Mouse (Mus musculus) stomach, postnatal 0 days (tissue): ENCODE data around the gene Srrm3. TPM values are rescaled to one million over a fixed set of nuclear protein-coding genes. Genes with fewer than 3 reads are reported as not detected.

Experiments used
- ATAC-seq: fragments of 200-750 bp; cut with Nextera tagmentation; 2 replicates; pipeline ENCODE4 v1.8.0; 2017; ENCODE audit not compliant: low FRiP score, low TSS enrichment
- DNase-seq: peaks from one replicate; pipeline ENCODE4 v3.0.0-alpha.2; 2016; ENCODE audit warnings: low spot score
- H3K27ac ChIP-seq: fragments of 300-500 bp; sonication (generic); replicated peaks from 2 replicates; pipeline ENCODE4 v1.5.1; 2014; ENCODE audit warnings: mild to moderate bottlenecking, control low read depth
- H3K27me3 ChIP-seq: fragments of 300-500 bp; sonication (generic); 2 replicates; pipeline ENCODE4 v1.6.1; 2014; ENCODE audit warnings: low read length; ENCODE audit not compliant: control insufficient read depth, insufficient read depth
- H3K36me3 ChIP-seq: fragments of 300-500 bp; sonication (generic); 2 replicates; pipeline ENCODE4 v1.6.1; 2014; ENCODE audit warnings: low read length, mixed read lengths; ENCODE audit not compliant: control insufficient read depth, insufficient read depth
- H3K4me1 ChIP-seq: fragments of 300-500 bp; sonication (generic); replicated peaks from 2 replicates; pipeline ENCODE4 v1.6.1; 2014; ENCODE audit warnings: antibody characterized with exemption; ENCODE audit not compliant: control insufficient read depth, insufficient read depth
- H3K4me2 ChIP-seq: fragments of 300-500 bp; sonication (generic); replicated peaks from 2 replicates; pipeline ENCODE4 v1.6.1; 2014; ENCODE audit warnings: low read depth, mild to moderate bottlenecking, control low read depth, moderate library complexity
- H3K4me3 ChIP-seq: fragments of 300-500 bp; sonication (generic); 2 replicates; pipeline ENCODE4 v1.5.1; 2014; ENCODE audit warnings: low read depth, low read length, control low read depth
- H3K9ac ChIP-seq: fragments of 300-500 bp; sonication (generic); 2 replicates; pipeline ENCODE4 v1.6.1; 2014; ENCODE audit warnings: mild to moderate bottlenecking, low read length, control low read depth, mixed read lengths
- H3K9me3 ChIP-seq: fragments of 300-500 bp; sonication (generic); 2 replicates; pipeline ENCODE4 v1.6.1; 2016; ENCODE audit warnings: low read length; ENCODE audit not compliant: control insufficient read depth
- CTCF ChIP-seq: IDR thresholded peaks from 2 replicates; pipeline ENCODE4 v1.5.1; 2016; ENCODE audit warnings: antibody characterized with exemption, low read depth, mild to moderate bottlenecking, moderate library complexity
- EP300 ChIP-seq: optimal IDR thresholded peaks from 2 replicates; pipeline ENCODE3; 2016; ENCODE audit warnings: antibody characterized with exemption
- WGBS: fragments of 180-500 bp; shearing (Covaris S2); extraction: QIAGEN DNeasy Blood & Tissue Kit; methylation state at CpG from one replicate; pipeline ENCODE4 v1.1.7; 2014; 5-methylcytosine and 5-hydroxymethylcytosine counted together
- polyA plus RNA-seq: library from polyadenylated mRNA; unstranded; fragments of >200 nt; fragmentation: Nextera tagmentation; extraction: Ambion mirVana; gene quantifications from 2 replicates; pipeline ENCODE4 v1.2.1, GENCODE M21; 2015

Srrm3 gene
- polyA plus RNA-seq, 1 experiment from 2014 or later: 0.67 TPM

DNA sequence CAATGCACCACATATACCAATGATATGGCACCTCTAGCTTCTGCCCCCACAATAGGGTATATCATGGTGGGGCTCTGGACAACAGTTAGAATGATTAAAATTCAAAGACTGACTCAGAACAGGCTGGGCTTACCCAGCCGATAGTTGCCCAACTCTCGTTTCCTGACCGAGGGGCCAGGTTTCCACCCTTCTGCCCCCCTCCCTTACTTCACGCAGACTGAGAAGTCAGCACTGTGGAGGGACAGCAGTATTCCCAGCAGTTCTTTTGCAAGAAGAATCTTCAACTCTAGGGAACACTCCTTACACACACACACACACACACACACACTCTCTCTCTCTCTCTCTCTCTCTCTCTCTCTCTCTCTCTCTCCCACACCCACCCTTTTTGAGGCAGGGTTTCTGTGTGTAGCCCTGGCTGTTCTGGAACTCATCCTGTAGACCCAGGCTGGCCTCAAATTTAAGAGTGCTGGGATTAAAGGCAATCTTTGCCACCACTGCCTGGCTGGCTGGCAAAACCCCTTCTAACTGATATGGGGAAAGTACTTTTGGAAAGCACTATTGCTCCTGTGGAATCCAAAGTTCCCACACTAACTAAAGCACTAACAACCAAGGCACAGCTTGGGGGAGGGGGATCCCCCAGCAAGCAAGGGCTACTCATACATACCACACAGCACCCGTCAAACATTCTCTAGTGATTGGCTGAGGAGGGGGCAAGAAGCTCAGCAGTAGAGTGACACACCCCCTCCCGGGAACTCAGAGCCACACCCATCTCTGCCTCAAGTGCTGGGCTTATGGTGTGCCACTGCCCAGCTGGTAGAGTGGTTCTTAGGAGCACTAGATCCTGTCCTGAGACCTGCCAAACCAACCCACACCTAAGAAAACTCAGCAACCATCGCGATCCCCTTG, 98.9 kb downstream of the Srrm3 start:
- Histone ChIP-seq H3K9me3 (no peaks in the 10 kb centered on the region), H3K36me3 (peaks cover 20% of the 10 kb centered on the region), H3K9ac (no peak overlapping the region), H3K4me1 (no peaks in the 10 kb centered on the region), H3K27ac (no peak overlapping the region), H3K4me3 (no peak overlapping the region), H3K4me2 (no peak overlapping the region), H3K27me3 (no peaks in the 10 kb centered on the region)
- DNase-seq (no peak), ATAC-seq (no peak)
- 51% methylated on average over 8 of the region's 8 CpGs for WGBS
- TF ChIP-seq CTCF (no peak), EP300 (no peak)

DNA sequence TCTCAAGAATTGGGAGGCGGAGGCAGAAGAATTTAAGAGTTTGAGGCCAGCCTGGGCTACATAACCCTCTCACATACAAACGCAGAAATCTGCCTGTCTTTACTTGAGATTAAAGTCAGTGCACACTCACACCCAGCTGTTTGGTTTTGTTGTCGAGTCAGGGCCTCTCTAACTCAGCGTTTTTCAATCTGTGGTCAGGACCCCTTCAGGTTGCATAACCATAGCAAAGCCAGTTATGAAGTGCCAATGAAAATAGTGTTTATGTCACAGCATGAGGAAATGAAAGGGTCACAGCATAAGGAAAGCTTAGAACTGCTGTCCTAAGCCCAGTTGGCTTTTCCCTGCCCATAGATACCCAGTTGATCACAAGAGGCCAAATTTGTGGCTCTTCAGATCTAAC, 100.2 kb downstream of the Srrm3 start:
- Histone ChIP-seq H3K4me2 (no peak overlapping the region), H3K9me3 (no peaks in the 10 kb centered on the region), H3K36me3 (peaks cover 26% of the 10 kb centered on the region), H3K4me1 (no peaks in the 10 kb centered on the region), H3K9ac (no peak overlapping the region), H3K27ac (no peak overlapping the region), H3K27me3 (no peaks in the 10 kb centered on the region), H3K4me3 (no peak overlapping the region)
- WGBS: 65% methylated on average over 4 of the region's 4 CpGs
- TF ChIP-seq EP300 (no peak), CTCF (no peak)
- DNase-seq (no peak), ATAC-seq (no peak)

DNA sequence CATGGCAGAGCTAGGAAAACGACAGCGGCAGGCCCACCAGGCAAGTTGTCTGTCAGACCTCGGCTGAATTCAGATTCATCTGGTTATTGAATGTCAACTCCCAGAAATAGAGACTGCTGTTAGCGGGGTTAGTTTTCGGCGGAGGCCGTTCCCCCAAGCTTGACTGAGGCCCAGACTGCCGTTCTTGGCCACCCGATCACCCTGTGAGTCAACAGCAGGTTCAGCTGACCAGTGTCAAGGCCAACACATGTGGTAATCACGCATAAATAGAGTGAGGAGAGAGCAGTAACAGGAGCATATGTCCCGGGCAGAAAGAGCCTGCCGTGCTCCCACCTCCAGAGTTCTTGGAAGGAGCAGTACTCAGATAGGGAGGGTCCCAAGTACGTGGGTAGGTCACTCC, 100.6 kb downstream of the Srrm3 start:
- 67% methylated on average over 13 of the region's 13 CpGs for WGBS
- H3K9ac ChIP-seq: no peak overlapping the region
- H3K27ac ChIP-seq: no peak overlapping the region
- no peak for TF ChIP-seq CTCF
- TF ChIP-seq EP300: no peak
- peaks cover 26% of the 10 kb centered on the region for H3K36me3 ChIP-seq
- no peak overlapping the region for H3K4me2 ChIP-seq
- H3K4me1 ChIP-seq: no peaks in the 10 kb centered on the region
- no peaks in the 10 kb centered on the region for H3K9me3 ChIP-seq
- no peak overlapping the region for H3K4me3 ChIP-seq
- no peaks in the 10 kb centered on the region for H3K27me3 ChIP-seq
- DNase-seq (no peak), ATAC-seq (no peak)

DNA sequence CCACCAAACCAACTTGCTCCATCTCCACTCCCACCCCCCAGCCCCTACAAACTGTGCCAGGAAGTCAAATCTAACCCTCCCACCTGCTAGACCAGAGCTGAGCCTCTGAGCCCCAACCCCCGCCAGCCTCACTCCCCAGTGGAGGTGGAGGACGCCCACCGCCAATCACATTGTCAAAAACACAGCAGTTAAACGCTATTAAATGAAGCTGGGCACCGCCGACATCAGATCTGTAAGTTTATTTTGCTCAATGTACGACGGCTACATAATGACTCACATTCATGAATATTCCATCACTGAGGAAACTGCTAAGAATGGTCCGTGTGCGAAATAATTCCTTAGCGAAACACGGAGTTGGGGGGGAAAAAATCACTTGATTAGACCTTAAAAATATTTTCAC, 101.5 kb downstream of the Srrm3 start:
- 76% methylated on average over 12 of the region's 12 CpGs for WGBS

DNA sequence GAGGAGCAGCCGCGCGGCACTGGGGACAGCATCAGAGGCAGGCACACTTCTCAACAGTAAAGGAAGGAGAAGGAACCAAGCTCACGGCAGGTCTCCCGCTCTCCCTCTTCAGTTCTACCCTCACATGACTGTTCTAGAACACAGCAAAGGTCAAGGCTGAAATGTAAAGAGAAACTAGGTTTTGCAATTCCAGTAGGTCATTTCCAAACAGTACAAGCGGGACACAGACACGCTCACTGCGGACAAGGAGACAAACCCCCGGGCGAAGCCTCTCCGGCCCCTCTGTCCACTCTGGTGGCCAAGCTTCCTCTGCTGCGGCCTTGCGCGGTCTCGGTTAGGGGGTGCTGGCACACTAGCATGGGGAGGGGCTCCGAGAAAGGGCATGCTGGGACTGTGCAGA, 102.3 kb downstream of the Srrm3 start:
- no peaks in the 10 kb centered on the region for H3K27me3 ChIP-seq
- no peak for TF ChIP-seq CTCF
- TF ChIP-seq EP300: no peak
- no peak overlapping the region for H3K4me2 ChIP-seq
- no peaks in the 10 kb centered on the region for H3K4me1 ChIP-seq
- no peak overlapping the region for H3K9ac ChIP-seq
- peaks cover 29% of the 10 kb centered on the region for H3K36me3 ChIP-seq
- DNase-seq: no peak
- no peak overlapping the region for H3K4me3 ChIP-seq
- no peak for ATAC-seq
- no peak overlapping the region for H3K27ac ChIP-seq
- WGBS: 91% methylated on average over 16 of the region's 16 CpGs
- no peaks in the 10 kb centered on the region for H3K9me3 ChIP-seq

More for the DNA sequence above, 101.5 kb downstream of the Srrm3 start:
- Histone ChIP-seq H3K4me2 (no peak overlapping the region), H3K4me3 (no peak overlapping the region), H3K4me1 (no peaks in the 10 kb centered on the region), H3K27ac (no peak overlapping the region), H3K36me3 (peaks cover 26% of the 10 kb centered on the region), H3K9ac (no peak overlapping the region), H3K9me3 (no peaks in the 10 kb centered on the region), H3K27me3 (no peaks in the 10 kb centered on the region)
- TF ChIP-seq EP300: no peak
- no peak for TF ChIP-seq CTCF
- no peak for ATAC-seq
- no peak for DNase-seq

DNA sequence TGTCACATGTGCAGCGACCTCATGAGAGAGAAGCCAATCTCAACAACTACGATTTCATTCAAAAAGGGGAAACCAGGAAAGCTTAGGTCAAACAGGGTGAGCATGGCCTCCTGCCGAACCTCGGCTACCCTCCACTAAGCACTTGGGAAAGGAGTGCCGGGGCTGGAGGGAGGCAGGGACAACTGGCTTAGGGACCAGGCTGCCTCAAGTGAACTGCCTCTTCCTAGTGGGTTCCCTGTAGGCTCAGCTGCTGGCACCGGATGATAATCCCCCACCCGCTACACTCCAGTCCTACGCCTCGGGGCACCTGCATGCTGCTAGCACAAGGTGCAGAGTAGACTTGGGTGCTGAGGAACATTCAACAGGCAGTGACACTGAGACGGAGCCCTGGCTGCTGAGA, 103.0 kb downstream of the Srrm3 start:
- no peaks in the 10 kb centered on the region for H3K9me3 ChIP-seq
- TF ChIP-seq EP300: no peak
- no peak for TF ChIP-seq CTCF
- no peak for DNase-seq
- ATAC-seq: no peak
- no peaks in the 10 kb centered on the region; the same call in 1 of the 2 replicates for H3K4me1 ChIP-seq
- no peak overlapping the region for H3K9ac ChIP-seq
- H3K4me2 ChIP-seq: no peak overlapping the region
- H3K4me3 ChIP-seq: no peak overlapping the region
- 83% methylated on average over 10 of the region's 10 CpGs for WGBS
- peaks cover 29% of the 10 kb centered on the region for H3K36me3 ChIP-seq
- no peak overlapping the region for H3K27ac ChIP-seq
- H3K27me3 ChIP-seq: no peaks in the 10 kb centered on the region
